Mouse (Mus musculus): ENCODE results near the gene Fam53b. TPM values are rescaled to one million over a fixed set of nuclear protein-coding genes. Genes with fewer than 3 reads are reported as not detected.

The Fam53b gene
- polyA plus RNA-seq, 1 experiment: 52.4 TPM

- H3K27ac ChIP-seq (ENCODE audit: insufficient read depth, low read length): peak overlapping the region; percentile 53
- WGBS: 92% methylated on average over 7 of the region's 7 CpGs
- TF ChIP-seq POLR2A (IDR thresholded peaks at IDR 0.05; ENCODE audit: low read depth, low read length) (no peak), CTCF (IDR thresholded peaks at IDR 0.05; ENCODE audit: extremely low read depth, insufficient read depth, insufficient read length, insufficient replicate concordance) (no peak)
- H3K4me3 ChIP-seq (ENCODE audit: extremely low read depth, insufficient read depth, insufficient read length): no peak overlapping the region
- H3K4me1 ChIP-seq (ENCODE audit: control insufficient read depth, insufficient read depth, insufficient read length): peaks cover 8% of the 10 kb centered on the region; the same call in 1 of the 2 replicates
- H3K27me3 ChIP-seq (ENCODE audit: control insufficient read depth, insufficient read depth, low read length): no peaks in the 10 kb centered on the region
- peaks cover 13% of the 10 kb centered on the region for H3K36me3 ChIP-seq (ENCODE audit: control insufficient read depth, insufficient read depth, low read length)
- no peak for DNase-seq (ENCODE audit: low read depth in 1 of 2, low spot score in 2 of 2)
These were observed 36.6 kb downstream of the Fam53b start for GRCm38 (mm10) chr7:132777117-132777516.

- Histone ChIP-seq H3K36me3 (ENCODE audit: control insufficient read depth, insufficient read depth, low read length) (peaks cover 15% of the 10 kb centered on the region), H3K4me3 (ENCODE audit: extremely low read depth, insufficient read depth, insufficient read length) (peak overlapping the region; percentile 11), H3K27me3 (ENCODE audit: control insufficient read depth, insufficient read depth, low read length) (no peaks in the 10 kb centered on the region), H3K4me1 (ENCODE audit: control insufficient read depth, insufficient read depth, insufficient read length) (peaks cover 8% of the 10 kb centered on the region; the same call in 1 of the 2 replicates), H3K27ac (ENCODE audit: insufficient read depth, low read length) (peak overlapping the region; percentile 53)
- 71% methylated on average over 7 of the region's 7 CpGs for WGBS
- DNase-seq (ENCODE audit: low read depth in 1 of 2, low spot score in 2 of 2): no peak
- TF ChIP-seq POLR2A (IDR thresholded peaks at IDR 0.05; ENCODE audit: low read depth, low read length) (no peak; the same call in none of the 2 replicates), CTCF (IDR thresholded peaks at IDR 0.05; ENCODE audit: extremely low read depth, insufficient read depth, insufficient read length, insufficient replicate concordance) (no peak)
These were observed 37.2 kb downstream of the Fam53b start for GRCm38 (mm10) chr7:132776338-132777111.

- H3K27me3 ChIP-seq (ENCODE audit: control insufficient read depth, insufficient read depth, low read length): no peaks in the 10 kb centered on the region
- H3K36me3 ChIP-seq (ENCODE audit: control insufficient read depth, insufficient read depth, low read length): peaks cover 17% of the 10 kb centered on the region
- TF ChIP-seq POLR2A (IDR thresholded peaks at IDR 0.05; ENCODE audit: low read depth, low read length): no peak
- TF ChIP-seq CTCF (IDR thresholded peaks at IDR 0.05; ENCODE audit: extremely low read depth, insufficient read depth, insufficient read length, insufficient replicate concordance): no peak
- WGBS: 88% methylated on average over 10 of the region's 10 CpGs
- H3K4me1 ChIP-seq (ENCODE audit: control insufficient read depth, insufficient read depth, insufficient read length): peaks cover 8% of the 10 kb centered on the region; the same call in 1 of the 2 replicates
- DNase-seq (ENCODE audit: low read depth in 1 of 2, low spot score in 2 of 2): no peak
- H3K4me3 ChIP-seq (ENCODE audit: extremely low read depth, insufficient read depth, insufficient read length): peak overlapping the region; percentile 24
- H3K27ac ChIP-seq (ENCODE audit: insufficient read depth, low read length): peak overlapping the region; percentile 53
These were observed 37.8 kb downstream of the Fam53b start for GRCm38 (mm10) chr7:132775922-132776321.

GRCm38 (mm10) chr7:132775333-132775732 lies 38.4 kb downstream of the Fam53b start:
- H3K27ac ChIP-seq (ENCODE audit: insufficient read depth, low read length): peak overlapping the region; percentile 53
- peaks cover 18% of the 10 kb centered on the region for H3K36me3 ChIP-seq (ENCODE audit: control insufficient read depth, insufficient read depth, low read length)
- H3K4me3 ChIP-seq (ENCODE audit: extremely low read depth, insufficient read depth, insufficient read length): peak overlapping the region; percentile 24; the same call in 1 of the 2 replicates
- TF ChIP-seq POLR2A (IDR thresholded peaks at IDR 0.05; ENCODE audit: low read depth, low read length) (no peak), CTCF (IDR thresholded peaks at IDR 0.05; ENCODE audit: extremely low read depth, insufficient read depth, insufficient read length, insufficient replicate concordance) (no peak)
- WGBS: 83% methylated on average over 5 of the region's 5 CpGs
- peaks cover 6% of the 10 kb centered on the region; the same call in 1 of the 2 replicates for H3K4me1 ChIP-seq (ENCODE audit: control insufficient read depth, insufficient read depth, insufficient read length)
- DNase-seq (ENCODE audit: low read depth in 1 of 2, low spot score in 2 of 2): no peak
- H3K27me3 ChIP-seq (ENCODE audit: control insufficient read depth, insufficient read depth, low read length): no peaks in the 10 kb centered on the region

- peaks cover 26% of the 10 kb centered on the region for H3K36me3 ChIP-seq (ENCODE audit: control insufficient read depth, insufficient read depth, low read length)
- DNase-seq (ENCODE audit: low read depth in 1 of 2, low spot score in 2 of 2): peak in 1 of 2 experiments; percentile 18
- 62% methylated on average over 7 of the region's 7 CpGs for WGBS
- TF ChIP-seq POLR2A (IDR thresholded peaks at IDR 0.05; ENCODE audit: low read depth, low read length): no peak
- TF ChIP-seq CTCF (IDR thresholded peaks at IDR 0.05; ENCODE audit: extremely low read depth, insufficient read depth, insufficient read length, insufficient replicate concordance): no peak
- H3K27me3 ChIP-seq (ENCODE audit: control insufficient read depth, insufficient read depth, low read length): no peaks in the 10 kb centered on the region
- H3K4me1 ChIP-seq (ENCODE audit: control insufficient read depth, insufficient read depth, insufficient read length): peaks cover 9% of the 10 kb centered on the region; the same call in 1 of the 2 replicates
- H3K27ac ChIP-seq (ENCODE audit: insufficient read depth, low read length): peak overlapping the region; percentile 75
- no peak overlapping the region for H3K4me3 ChIP-seq (ENCODE audit: extremely low read depth, insufficient read depth, insufficient read length)
These were observed 40.5 kb downstream of the Fam53b start for GRCm38 (mm10) chr7:132773011-132773705.

- Histone ChIP-seq H3K27ac (ENCODE audit: insufficient read depth, low read length) (peak overlapping the region; percentile 75; the same call in 1 of the 2 replicates), H3K36me3 (ENCODE audit: control insufficient read depth, insufficient read depth, low read length) (peaks cover 26% of the 10 kb centered on the region), H3K27me3 (ENCODE audit: control insufficient read depth, insufficient read depth, low read length) (no peaks in the 10 kb centered on the region), H3K4me1 (ENCODE audit: control insufficient read depth, insufficient read depth, insufficient read length) (peaks cover 12% of the 10 kb centered on the region; the same call in 1 of the 2 replicates), H3K4me3 (ENCODE audit: extremely low read depth, insufficient read depth, insufficient read length) (no peak overlapping the region)
- 63% methylated on average over 5 of the region's 5 CpGs for WGBS
- TF ChIP-seq POLR2A (IDR thresholded peaks at IDR 0.05; ENCODE audit: low read depth, low read length): no peak
- TF ChIP-seq CTCF (IDR thresholded peaks at IDR 0.05; ENCODE audit: extremely low read depth, insufficient read depth, insufficient read length, insufficient replicate concordance): no peak
- no peak for DNase-seq (ENCODE audit: low read depth in 1 of 2, low spot score in 2 of 2)
These were observed 41.2 kb downstream of the Fam53b start for GRCm38 (mm10) chr7:132772440-132772839.
